Mouse (Mus musculus): ENCODE results near the gene Slc10a6.

The Slc10a6 gene

GRCm38 (mm10) chr5:103620301-103620973 lies 8.8 kb downstream of the Slc10a6 start:
- DNase-seq (ENCODE audit: low read depth, low spot score) = no peak

- no peak for DNase-seq (ENCODE audit: low read depth, low spot score)
Measured at GRCm38 (mm10) chr5:103617191-103617590, 12.0 kb downstream of the Slc10a6 start.

- no peak for DNase-seq (ENCODE audit: low read depth, low spot score)
Measured at GRCm38 (mm10) chr5:103614356-103614755, 14.8 kb downstream of the Slc10a6 start.

- no peak for DNase-seq (ENCODE audit: low read depth, low spot score)
Measured at GRCm38 (mm10) chr5:103612316-103612715, 16.9 kb downstream of the Slc10a6 start.

GRCm38 (mm10) chr5:103610856-103611472 lies 18.2 kb downstream of the Slc10a6 start:
- no peak for DNase-seq (ENCODE audit: low read depth, low spot score)

- no peak for DNase-seq (ENCODE audit: low read depth, low spot score)
Measured at GRCm38 (mm10) chr5:103610148-103610547, 19.1 kb downstream of the Slc10a6 start.

- DNase-seq (ENCODE audit: low read depth, low spot score) = no peak
Measured at GRCm38 (mm10) chr5:103605707-103606106, 23.5 kb downstream of the Slc10a6 start.

- DNase-seq (ENCODE audit: low read depth, low spot score) = no peak
Measured at GRCm38 (mm10) chr5:103603115-103603893, 25.9 kb downstream of the Slc10a6 start.

- DNase-seq (ENCODE audit: low read depth, low spot score) = no peak
Measured at GRCm38 (mm10) chr5:103598881-103599280, 30.3 kb downstream of the Slc10a6 start.

- DNase-seq (ENCODE audit: low read depth, low spot score) = no peak
Measured at GRCm38 (mm10) chr5:103598264-103598663, 30.9 kb downstream of the Slc10a6 start.

- no peak for DNase-seq (ENCODE audit: low read depth, low spot score)
Measured at GRCm38 (mm10) chr5:103597604-103598003, 31.6 kb downstream of the Slc10a6 start.

- DNase-seq (ENCODE audit: low read depth, low spot score) = no peak
Measured at GRCm38 (mm10) chr5:103596467-103597146, 32.6 kb downstream of the Slc10a6 start.

- no peak for DNase-seq (ENCODE audit: low read depth, low spot score)
Measured at GRCm38 (mm10) chr5:103595394-103596226, 33.6 kb downstream of the Slc10a6 start.

- DNase-seq (ENCODE audit: low read depth, low spot score) = no peak
Measured at GRCm38 (mm10) chr5:103593575-103593974, 35.6 kb downstream of the Slc10a6 start.

- no peak for DNase-seq (ENCODE audit: low read depth, low spot score)
Measured at GRCm38 (mm10) chr5:103592706-103593105, 36.5 kb downstream of the Slc10a6 start.

GRCm38 (mm10) chr5:103591846-103592245 lies 37.4 kb downstream of the Slc10a6 start:
- no peak for DNase-seq (ENCODE audit: low read depth, low spot score)

- no peak for DNase-seq (ENCODE audit: low read depth, low spot score)
Measured at GRCm38 (mm10) chr5:103587219-103587618, 42.0 kb downstream of the Slc10a6 start.

GRCm38 (mm10) chr5:103579680-103580420 lies 49.4 kb downstream of the Slc10a6 start:
- DNase-seq (ENCODE audit: low read depth, low spot score) = no peak

- DNase-seq (ENCODE audit: low read depth, low spot score) = no peak
Measured at GRCm38 (mm10) chr5:103569446-103569845, 59.8 kb downstream of the Slc10a6 start.

GRCm38 (mm10) chr5:103568034-103568433 lies 61.2 kb downstream of the Slc10a6 start:
- no peak for DNase-seq (ENCODE audit: low read depth, low spot score)
